Mouse (Mus musculus): Measurements from ENCODE around the gene Pmfbp1. TPM values are rescaled to one million over a fixed set of nuclear protein-coding genes. Genes with fewer than 3 reads are reported as not detected.

Pmfbp1 gene
- total and polyA plus RNA-seq, 2 experiments, result not detected

DNA sequence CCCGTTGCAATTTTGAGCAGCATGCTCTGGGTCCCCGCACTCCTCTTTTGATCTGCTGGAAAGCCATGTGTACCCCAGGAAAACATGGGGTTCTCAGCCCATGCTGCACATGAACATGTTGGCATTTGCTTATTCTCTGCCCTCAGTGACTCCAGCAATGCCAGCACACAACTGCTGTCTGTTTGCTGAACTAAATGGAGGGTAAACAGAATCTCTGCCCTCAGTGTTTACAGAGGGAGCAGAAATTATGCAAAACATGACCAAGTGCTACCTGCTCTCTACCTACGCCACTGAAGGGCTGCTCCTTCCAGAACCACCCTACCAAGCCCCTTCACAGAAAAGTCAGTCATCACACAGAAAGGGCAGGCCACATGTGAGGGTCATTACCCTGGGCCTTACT is 91.0 kb downstream of the Pmfbp1 start:
- H3K9ac ChIP-seq (ENCODE audit: low read depth, low read length), result peak overlapping the region; percentile 66
- no peaks in the 10 kb centered on the region for H3K79me2 ChIP-seq (ENCODE audit: control insufficient read depth, insufficient read depth, low read length)
- DNase-seq (ENCODE audit: extremely low read depth, low read depth, low spot score), result peak; percentile 98
- H3K36me3 ChIP-seq (ENCODE audit: control insufficient read depth, insufficient read depth, low read length), result no peaks in the 10 kb centered on the region
- H3K27me3 ChIP-seq (ENCODE audit: control insufficient read depth, insufficient read depth, low read length), result no peaks in the 10 kb centered on the region
- TF ChIP-seq POLR2A (IDR thresholded peaks at IDR 0.05; ENCODE audit: extremely low read depth, insufficient read depth, low read length) (no peak), CTCF (IDR thresholded peaks at IDR 0.05; ENCODE audit: low read depth, low read length) (no peak)
- 29% methylated on average over 3 of the region's 3 CpGs for WGBS
- H3K4me3 ChIP-seq (ENCODE audit: insufficient read depth, low read depth, low read length), result no peak overlapping the region
- peak overlapping the region; percentile 100 for H3K27ac ChIP-seq (replicated peaks; ENCODE audit: insufficient read depth, low read depth, low read length)
- peaks cover 29% of the 10 kb centered on the region for H3K4me1 ChIP-seq (ENCODE audit: control insufficient read depth, insufficient read depth, low read length)

DNA sequence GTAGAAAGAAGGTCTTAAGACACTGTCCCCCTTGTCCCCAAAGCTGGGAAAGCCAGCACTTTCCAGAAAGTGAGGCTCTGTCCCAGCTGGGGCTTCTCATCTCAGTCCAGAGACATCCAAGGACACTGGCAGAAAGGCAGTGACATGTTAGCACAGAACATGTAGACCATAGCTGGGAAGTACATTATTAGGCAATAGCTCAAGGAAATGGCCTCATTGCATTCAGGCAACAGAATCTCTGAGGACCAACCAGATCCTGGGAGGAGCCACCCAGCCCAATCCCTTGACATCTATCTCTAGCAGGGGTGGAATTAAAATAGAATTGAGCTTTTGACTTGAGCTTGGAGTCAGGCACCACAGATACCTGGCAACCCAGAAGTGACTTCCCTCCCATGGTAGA is 91.8 kb downstream of the Pmfbp1 start:
- peak overlapping the region; percentile 100 for H3K27ac ChIP-seq (replicated peaks; ENCODE audit: insufficient read depth, low read depth, low read length)
- TF ChIP-seq CTCF (IDR thresholded peaks at IDR 0.05; ENCODE audit: low read depth, low read length) (no peak), POLR2A (IDR thresholded peaks at IDR 0.05; ENCODE audit: extremely low read depth, insufficient read depth, low read length) (no peak)
- H3K9ac ChIP-seq (ENCODE audit: low read depth, low read length), result peak overlapping the region; percentile 66
- H3K36me3 ChIP-seq (ENCODE audit: control insufficient read depth, insufficient read depth, low read length), result no peaks in the 10 kb centered on the region
- peaks cover 25% of the 10 kb centered on the region for H3K4me1 ChIP-seq (ENCODE audit: control insufficient read depth, insufficient read depth, low read length)
- H3K4me3 ChIP-seq (ENCODE audit: insufficient read depth, low read depth, low read length), result no peak overlapping the region
- H3K79me2 ChIP-seq (ENCODE audit: control insufficient read depth, insufficient read depth, low read length), result no peaks in the 10 kb centered on the region
- H3K27me3 ChIP-seq (ENCODE audit: control insufficient read depth, insufficient read depth, low read length), result no peaks in the 10 kb centered on the region
- DNase-seq (ENCODE audit: extremely low read depth, low read depth, low spot score), result peak; percentile 84

DNA sequence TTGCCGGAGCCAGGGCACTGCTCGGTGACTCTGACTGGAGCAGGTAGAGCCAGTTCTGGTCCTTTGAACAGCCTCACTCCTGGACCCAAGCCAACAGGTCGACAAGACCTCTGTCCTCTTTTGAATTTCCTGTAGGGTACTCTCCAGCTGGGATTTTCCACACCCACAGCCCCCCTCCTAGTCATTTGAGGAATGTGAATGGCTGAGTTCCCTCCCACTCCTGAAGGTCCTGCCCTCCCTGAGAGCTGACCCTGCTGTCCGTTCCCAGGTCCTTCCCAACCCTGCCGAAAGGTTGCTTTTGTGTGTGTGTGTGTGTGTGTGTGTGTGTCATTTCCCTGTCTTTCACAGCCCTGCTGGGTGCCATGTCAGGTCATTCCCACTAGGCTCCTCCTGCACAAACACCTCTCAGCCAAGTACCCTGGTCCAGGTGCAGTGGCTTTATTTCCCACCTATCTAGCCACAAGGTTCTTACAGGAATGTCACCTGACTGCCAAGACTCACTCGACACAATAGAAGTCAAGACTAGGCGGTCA is 93.2 kb downstream of the Pmfbp1 start:
- peak; percentile 92 for DNase-seq (ENCODE audit: extremely low read depth, low read depth, low spot score)
- WGBS, result 29% methylated on average over 7 of the region's 7 CpGs
- Histone ChIP-seq H3K9ac (ENCODE audit: low read depth, low read length) (no peak overlapping the region), H3K27ac (replicated peaks; ENCODE audit: insufficient read depth, low read depth, low read length) (peak overlapping the region; percentile 49), H3K27me3 (ENCODE audit: control insufficient read depth, insufficient read depth, low read length) (no peaks in the 10 kb centered on the region), H3K4me3 (ENCODE audit: insufficient read depth, low read depth, low read length) (no peak overlapping the region), H3K79me2 (ENCODE audit: control insufficient read depth, insufficient read depth, low read length) (no peaks in the 10 kb centered on the region), H3K4me1 (ENCODE audit: control insufficient read depth, insufficient read depth, low read length) (peaks cover 25% of the 10 kb centered on the region), H3K36me3 (ENCODE audit: control insufficient read depth, insufficient read depth, low read length) (no peaks in the 10 kb centered on the region)
- TF ChIP-seq CTCF (IDR thresholded peaks at IDR 0.05; ENCODE audit: low read depth, low read length) (0 out of 2 replicates have a peak, but pooled peaks have one; percentile 8), POLR2A (IDR thresholded peaks at IDR 0.05; ENCODE audit: extremely low read depth, insufficient read depth, low read length) (no peak)

DNA sequence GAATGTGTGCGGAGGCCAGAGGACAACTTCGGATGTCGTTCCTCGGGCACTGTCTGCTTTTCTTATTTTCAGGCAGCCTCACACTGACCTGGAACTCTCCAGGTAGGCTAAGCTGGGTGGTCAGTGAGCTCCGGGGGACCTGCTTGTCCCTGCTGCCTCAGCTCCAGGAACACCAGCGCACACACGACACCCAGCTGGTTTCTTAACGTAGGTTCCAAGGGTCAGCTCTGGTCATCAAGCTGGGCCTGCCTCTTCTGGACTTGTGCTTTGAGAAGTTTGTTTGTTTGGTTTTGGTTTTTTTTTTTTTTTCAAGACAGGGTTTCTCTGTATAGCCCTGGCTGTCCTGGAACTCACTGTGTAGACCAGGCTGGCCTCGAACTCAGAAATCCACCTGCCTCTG is 97.1 kb downstream of the Pmfbp1 start:
- Histone ChIP-seq H3K79me2 (ENCODE audit: control insufficient read depth, insufficient read depth, low read length) (no peaks in the 10 kb centered on the region), H3K36me3 (ENCODE audit: control insufficient read depth, insufficient read depth, low read length) (no peaks in the 10 kb centered on the region), H3K4me3 (ENCODE audit: insufficient read depth, low read depth, low read length) (no peak overlapping the region), H3K9ac (ENCODE audit: low read depth, low read length) (no peak overlapping the region), H3K4me1 (ENCODE audit: control insufficient read depth, insufficient read depth, low read length) (peaks cover 9% of the 10 kb centered on the region), H3K27ac (replicated peaks; ENCODE audit: insufficient read depth, low read depth, low read length) (no peak overlapping the region), H3K27me3 (ENCODE audit: control insufficient read depth, insufficient read depth, low read length) (no peaks in the 10 kb centered on the region)
- TF ChIP-seq CTCF (IDR thresholded peaks at IDR 0.05; ENCODE audit: low read depth, low read length) (no peak), POLR2A (IDR thresholded peaks at IDR 0.05; ENCODE audit: extremely low read depth, insufficient read depth, low read length) (no peak)
- WGBS, result 62% methylated on average over 9 of the region's 9 CpGs
- peak; percentile 58 for DNase-seq (ENCODE audit: extremely low read depth, low read depth, low spot score)

DNA sequence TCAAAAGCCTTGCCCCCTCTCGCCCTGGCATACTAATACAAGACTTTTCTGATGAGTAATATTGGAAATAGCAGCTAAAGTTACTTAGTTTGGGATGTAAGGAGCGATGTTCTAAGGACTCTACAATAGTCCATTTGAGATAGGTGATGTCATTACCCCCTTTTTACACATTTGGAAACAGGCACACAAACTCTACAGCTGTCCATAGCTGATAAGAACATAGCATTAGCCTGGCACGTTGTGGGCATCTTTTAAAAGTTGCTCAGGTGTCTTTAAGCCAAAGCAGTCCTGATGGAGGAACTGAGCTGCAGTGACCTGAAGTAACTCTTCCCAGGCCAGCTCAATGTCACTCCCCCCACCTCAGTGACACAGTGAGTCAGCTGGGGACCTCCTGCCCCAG is 97.5 kb downstream of the Pmfbp1 start:
- Histone ChIP-seq H3K36me3 (ENCODE audit: control insufficient read depth, insufficient read depth, low read length) (no peaks in the 10 kb centered on the region), H3K27ac (replicated peaks; ENCODE audit: insufficient read depth, low read depth, low read length) (no peak overlapping the region), H3K4me1 (ENCODE audit: control insufficient read depth, insufficient read depth, low read length) (peaks cover 5% of the 10 kb centered on the region; the same call in 1 of the 2 replicates), H3K27me3 (ENCODE audit: control insufficient read depth, insufficient read depth, low read length) (no peaks in the 10 kb centered on the region), H3K9ac (ENCODE audit: low read depth, low read length) (no peak overlapping the region), H3K4me3 (ENCODE audit: insufficient read depth, low read depth, low read length) (no peak overlapping the region), H3K79me2 (ENCODE audit: control insufficient read depth, insufficient read depth, low read length) (no peaks in the 10 kb centered on the region)
- TF ChIP-seq POLR2A (IDR thresholded peaks at IDR 0.05; ENCODE audit: extremely low read depth, insufficient read depth, low read length) (no peak), CTCF (IDR thresholded peaks at IDR 0.05; ENCODE audit: low read depth, low read length) (no peak)
- 88% methylated on average over 3 of the region's 3 CpGs for WGBS
- DNase-seq (ENCODE audit: extremely low read depth, low read depth, low spot score), result no peak

DNA sequence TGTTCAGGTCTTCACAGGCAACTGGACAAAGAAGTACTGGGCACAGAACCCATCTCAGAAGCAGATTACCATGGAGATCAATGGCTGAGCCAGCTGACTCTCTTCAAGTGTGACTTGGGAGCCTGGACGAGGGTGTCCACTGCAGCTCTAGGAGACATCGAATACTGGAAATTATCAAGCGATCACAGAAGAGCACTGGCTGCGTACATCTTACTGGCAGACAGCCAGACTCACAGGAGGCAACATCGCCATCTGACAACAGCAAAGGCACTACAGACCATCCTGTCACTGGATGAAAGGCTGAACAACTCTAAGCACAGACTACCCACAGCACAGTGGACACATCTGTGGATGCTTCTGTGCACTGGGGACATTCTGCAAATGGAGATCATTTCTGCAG is 98.3 kb downstream of the Pmfbp1 start:
- no peak for DNase-seq (ENCODE audit: extremely low read depth, low read depth, low spot score)
- Histone ChIP-seq H3K79me2 (ENCODE audit: control insufficient read depth, insufficient read depth, low read length) (no peaks in the 10 kb centered on the region), H3K9ac (ENCODE audit: low read depth, low read length) (no peak overlapping the region), H3K4me1 (ENCODE audit: control insufficient read depth, insufficient read depth, low read length) (peaks cover 3% of the 10 kb centered on the region; the same call in 1 of the 2 replicates), H3K27ac (replicated peaks; ENCODE audit: insufficient read depth, low read depth, low read length) (no peak overlapping the region), H3K27me3 (ENCODE audit: control insufficient read depth, insufficient read depth, low read length) (no peaks in the 10 kb centered on the region), H3K36me3 (ENCODE audit: control insufficient read depth, insufficient read depth, low read length) (no peaks in the 10 kb centered on the region; the same call in 1 of the 2 replicates), H3K4me3 (ENCODE audit: insufficient read depth, low read depth, low read length) (no peak overlapping the region)
- no peak for TF ChIP-seq POLR2A (IDR thresholded peaks at IDR 0.05; ENCODE audit: extremely low read depth, insufficient read depth, low read length)
- TF ChIP-seq CTCF (IDR thresholded peaks at IDR 0.05; ENCODE audit: low read depth, low read length), result no peak
- 90% methylated on average over 5 of the region's 5 CpGs for WGBS

Other genes starting within 250 kb of the Pmfbp1 start
- 6.9 and 8.7 TPM in 2 replicates for gene Dhx38, start 71.8 kb downstream of the Pmfbp1 start, total RNA-seq (2014; rRNA removed)
- gene Dhx38, start 71.8 kb downstream of the Pmfbp1 start, polyA plus RNA-seq (2012; rRNA removed), result 8.3 and 10.2 TPM in 2 replicates
- gene Txnl4b, start 71.9 kb downstream of the Pmfbp1 start, total RNA-seq (2014; rRNA removed), result 9.7 and 9.9 TPM in 2 replicates
- gene Txnl4b, start 71.9 kb downstream of the Pmfbp1 start, polyA plus RNA-seq (2012; rRNA removed), result 5.3 and 6.6 TPM in 2 replicates
- gene Hp, start 85.1 kb downstream of the Pmfbp1 start, total RNA-seq (2014; rRNA removed), result 2,096 and 2,327 TPM in 2 replicates
- 2,417 and 2,600 TPM in 2 replicates for gene Hp, start 85.1 kb downstream of the Pmfbp1 start, polyA plus RNA-seq (2012; rRNA removed)
- 7.5 and 10.9 TPM in 2 replicates for gene Dhodh, start 114.6 kb downstream of the Pmfbp1 start, total RNA-seq (2014; rRNA removed)
- gene Dhodh, start 114.6 kb downstream of the Pmfbp1 start, polyA plus RNA-seq (2012; rRNA removed), result 12.0 and 14.0 TPM in 2 replicates
- 0.07 TPM in 1 of 2 replicates, not detected in the other for gene Pkd1l3, start 120.5 kb downstream of the Pmfbp1 start, total RNA-seq (2014; rRNA removed)
- gene Pkd1l3, start 120.5 kb downstream of the Pmfbp1 start, polyA plus RNA-seq (2012; rRNA removed), result not detected in 2 replicates
- 31.8 and 31.9 TPM in 2 replicates for gene Ist1, start 199.2 kb downstream of the Pmfbp1 start, total RNA-seq (2014; rRNA removed)
- 24.6 and 26.1 TPM in 2 replicates for gene Ist1, start 199.2 kb downstream of the Pmfbp1 start, polyA plus RNA-seq (2012; rRNA removed)
- gene Zfp821, start 211.5 kb downstream of the Pmfbp1 start, total RNA-seq (2014; rRNA removed), result 1.7 and 1.8 TPM in 2 replicates
- gene Zfp821, start 211.5 kb downstream of the Pmfbp1 start, polyA plus RNA-seq (2012; rRNA removed), result 0.73 and 0.97 TPM in 2 replicates
- 6.3 and 7.5 TPM in 2 replicates for gene Atxn1l, start 243.7 kb downstream of the Pmfbp1 start, total RNA-seq (2014; rRNA removed)
- gene Atxn1l, start 243.7 kb downstream of the Pmfbp1 start, polyA plus RNA-seq (2012; rRNA removed), result 5.9 and 6.2 TPM in 2 replicates

Measured in liver, adult 2 months (tissue).